Mouse (Mus musculus) induced T-regulatory cell, adult 2 months (primary cell): ENCODE measurements at regions not wholly inside any gene's neighbourhood (a gene's known extent, or its start where the extent isn't known, plus 50 kb on each side); places are given as distances from the start of the nearest gene placed in this dataset.
A peak's percentile ranks its signal among the peaks of the same experiment; 100 is the strongest.

Source experiments
- DNase-seq: peaks from one replicate; pipeline ENCODE4 v3.0.0-alpha.2; 2012; ENCODE audit warnings: low read depth

- no peak for DNase-seq
Observed at GRCm38 (mm10) chr13:53704104-53704503, 231.2 kb upstream of the Msx2 start.

DNA sequence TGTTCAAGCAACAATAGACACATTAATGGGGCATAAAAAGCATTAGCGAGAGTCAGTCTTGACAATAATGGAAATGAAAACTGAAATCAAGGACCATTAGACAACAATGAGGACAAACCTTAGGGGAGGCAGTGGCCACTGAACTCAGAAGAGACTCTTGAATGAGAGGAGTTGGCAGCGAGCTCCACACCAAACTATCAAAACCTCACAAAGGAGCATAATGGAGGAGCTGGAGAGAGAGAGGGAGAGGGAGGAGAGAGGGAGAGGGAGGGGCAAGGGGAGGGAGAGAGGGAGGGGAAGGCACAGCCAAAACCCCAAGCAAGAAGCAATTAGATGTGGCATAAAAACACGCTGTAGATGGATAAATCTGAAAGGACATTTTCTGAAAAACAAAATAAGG is 227.4 kb upstream of the Msx2 start:
- DNase-seq, result no peak

DNA sequence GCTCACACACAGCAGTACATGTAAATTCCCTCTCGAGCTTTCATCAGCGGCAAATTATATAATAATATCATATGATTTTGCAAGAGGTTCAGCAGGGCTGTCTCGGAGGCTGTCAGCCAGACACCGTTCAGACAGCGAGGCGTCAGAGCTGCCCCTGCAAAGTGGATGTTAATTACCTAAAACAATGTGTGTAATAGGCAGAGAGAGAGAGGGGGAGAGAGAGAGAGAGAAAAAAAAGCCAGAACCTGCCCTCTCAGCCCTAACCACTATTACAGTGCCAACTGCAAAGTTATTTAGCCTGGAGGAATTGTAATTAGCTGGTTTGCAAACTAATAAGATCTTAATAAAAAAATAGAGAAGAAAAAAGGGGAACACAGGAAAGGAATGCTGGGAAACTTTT is 225.1 kb upstream of the Msx2 start:
- no peak for DNase-seq

GRCm38 (mm10) chr13:53695385-53695784 is 222.5 kb upstream of the Msx2 start:
- DNase-seq, result no peak

- no peak for DNase-seq
Observed at GRCm38 (mm10) chr13:53688934-53689333, 216.1 kb upstream of the Msx2 start.

DNA sequence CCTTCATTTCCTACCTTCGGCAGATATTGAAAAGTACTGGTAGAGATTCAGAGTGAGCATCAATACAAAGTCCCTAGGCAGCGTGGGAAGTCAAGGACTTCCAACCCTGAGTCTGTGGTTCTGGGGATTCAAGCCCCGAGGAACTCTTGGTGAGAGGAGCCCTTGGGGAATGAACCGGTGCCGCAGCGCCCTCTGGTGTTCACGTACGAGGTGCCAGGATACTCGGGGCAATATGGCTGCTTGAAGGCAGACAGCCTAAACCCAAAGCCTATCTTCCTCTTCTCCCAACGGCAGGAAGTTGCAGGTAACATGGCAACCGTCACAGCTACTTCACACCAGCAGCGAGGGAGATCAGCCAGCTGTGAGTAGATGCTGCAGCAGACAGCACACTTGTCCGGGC is 215.6 kb upstream of the Msx2 start:
- DNase-seq, result peak; percentile 1

DNA sequence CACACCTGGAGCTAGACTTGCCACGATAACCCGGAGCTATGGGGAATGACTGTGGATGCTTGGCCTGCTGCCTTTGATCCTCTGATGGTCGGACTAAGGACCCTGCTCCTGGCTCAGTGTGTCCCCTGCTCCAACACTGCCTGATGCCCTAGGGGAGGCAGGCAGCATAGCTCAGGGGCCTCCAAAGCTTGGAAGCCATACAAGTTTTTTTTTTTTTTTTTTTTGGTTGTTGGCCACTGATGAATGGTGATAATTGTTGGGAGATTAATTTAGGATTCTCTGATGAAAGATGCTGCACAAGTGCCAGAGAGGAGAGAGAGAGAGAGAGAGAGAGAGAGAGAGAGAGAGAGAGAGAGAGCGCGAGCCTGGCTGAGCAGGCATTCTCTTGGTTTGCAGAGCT is 211.6 kb upstream of the Msx2 start:
- no peak for DNase-seq

- no peak for DNase-seq
Observed at GRCm38 (mm10) chr13:53677187-53677586, 204.3 kb upstream of the Msx2 start.

DNA sequence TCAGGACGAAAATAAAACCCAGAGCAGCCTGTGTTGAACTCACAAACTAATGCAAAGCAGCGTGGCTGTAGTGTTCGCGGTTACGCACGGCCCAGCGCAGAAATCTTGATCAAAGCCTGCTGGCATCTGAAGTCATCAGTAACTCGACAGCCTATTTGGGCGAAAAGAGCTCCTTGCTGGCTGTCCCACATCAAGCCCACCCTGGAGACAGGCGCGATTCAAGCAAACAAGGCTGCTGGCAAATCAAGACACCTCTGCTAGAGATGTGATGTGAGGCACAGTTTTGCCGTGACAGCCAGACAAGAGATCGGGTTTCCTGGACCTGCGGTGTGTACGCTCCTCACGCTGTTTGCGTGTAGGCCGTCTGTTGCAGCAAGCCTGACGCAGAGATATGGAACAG is 197.5 kb upstream of the Msx2 start:
- DNase-seq, result no peak

DNA sequence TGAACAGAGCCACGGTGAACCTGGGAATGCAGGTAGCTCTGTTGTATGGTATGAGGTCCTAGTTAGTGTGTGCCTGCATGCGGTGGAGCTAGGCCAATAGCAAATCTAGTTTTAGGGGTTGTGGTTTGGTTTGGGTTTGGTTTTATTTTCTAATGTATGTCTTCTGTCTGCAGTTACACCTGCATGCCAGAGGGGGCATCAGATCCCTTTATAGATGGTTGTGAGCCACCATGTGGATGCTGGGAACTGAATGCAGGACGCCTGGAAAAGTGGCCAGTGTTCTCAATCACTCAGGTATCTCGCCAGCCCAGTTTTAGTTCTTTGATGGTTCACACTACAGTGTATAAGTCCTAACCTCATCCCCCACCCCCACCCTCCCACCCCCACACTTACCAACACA is 194.6 kb upstream of the Msx2 start:
- no peak for DNase-seq

DNA sequence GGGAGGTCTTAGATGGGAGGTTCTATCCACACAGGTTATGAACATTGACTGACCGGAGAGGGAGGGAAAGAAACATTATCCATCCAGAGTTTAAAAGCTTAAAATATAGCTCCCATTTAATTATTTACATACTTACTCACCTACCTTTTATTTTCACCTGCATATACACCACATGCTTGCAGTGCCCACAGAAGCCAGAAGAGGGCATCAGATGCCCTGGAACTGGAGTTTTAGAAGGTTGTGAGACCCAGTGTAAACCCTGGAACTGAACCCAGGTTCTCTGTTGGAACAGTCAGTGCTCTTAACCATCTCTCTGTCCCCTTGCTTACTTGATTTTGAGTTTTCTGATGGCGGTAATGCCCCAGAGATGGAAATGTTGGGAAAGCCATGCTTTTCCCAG is 192.7 kb upstream of the Msx2 start:
- no peak for DNase-seq

GRCm38 (mm10) chr13:53664631-53665230 is 191.9 kb upstream of the Msx2 start:
- DNase-seq, result no peak

- no peak for DNase-seq
Observed at GRCm38 (mm10) chr13:53652826-53653225, 180.0 kb upstream of the Msx2 start.

DNA sequence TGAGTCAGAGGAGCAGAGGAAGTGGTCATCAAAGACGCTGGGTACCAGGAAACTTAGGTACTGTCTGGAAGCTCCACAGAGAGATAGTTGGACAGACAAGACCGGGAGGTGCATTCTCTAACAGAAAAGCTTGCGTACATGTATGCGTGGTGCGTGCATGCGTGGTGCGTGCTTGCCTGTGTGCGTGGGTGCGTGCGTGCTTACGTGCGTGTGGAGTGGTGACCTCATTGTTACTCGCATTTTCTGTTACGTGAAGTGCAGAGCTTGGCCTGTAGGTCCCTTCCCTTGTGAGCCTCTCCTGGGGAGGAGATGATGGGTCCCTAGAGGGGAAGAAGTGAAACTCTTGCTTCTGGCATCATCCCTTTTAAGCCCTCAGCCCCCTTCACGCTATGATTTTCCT is 175.5 kb upstream of the Msx2 start:
- no peak for DNase-seq

DNA sequence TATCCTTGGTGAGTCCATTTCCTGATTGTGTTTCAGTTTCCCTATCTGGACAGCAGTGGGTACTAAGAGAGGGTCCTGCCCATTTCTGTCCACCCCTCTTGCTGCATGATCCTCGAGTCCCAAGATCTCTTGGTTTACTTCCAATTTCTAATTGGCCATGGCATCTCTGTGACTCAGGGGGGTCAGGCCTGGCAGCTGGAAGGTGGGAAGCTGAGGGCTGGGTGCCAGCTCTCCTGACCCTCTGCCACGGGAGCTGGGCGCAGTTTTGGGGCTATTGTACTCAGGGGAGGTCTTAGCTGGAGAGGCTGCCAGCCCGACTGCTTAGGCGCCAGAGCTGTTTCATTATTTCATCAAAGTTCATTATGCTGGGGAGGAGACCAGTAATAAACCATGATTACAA is 169.7 kb upstream of the Msx2 start:
- no peak for DNase-seq

GRCm38 (mm10) chr13:53639584-53639983 is 166.7 kb upstream of the Msx2 start:
- no peak for DNase-seq

DNA sequence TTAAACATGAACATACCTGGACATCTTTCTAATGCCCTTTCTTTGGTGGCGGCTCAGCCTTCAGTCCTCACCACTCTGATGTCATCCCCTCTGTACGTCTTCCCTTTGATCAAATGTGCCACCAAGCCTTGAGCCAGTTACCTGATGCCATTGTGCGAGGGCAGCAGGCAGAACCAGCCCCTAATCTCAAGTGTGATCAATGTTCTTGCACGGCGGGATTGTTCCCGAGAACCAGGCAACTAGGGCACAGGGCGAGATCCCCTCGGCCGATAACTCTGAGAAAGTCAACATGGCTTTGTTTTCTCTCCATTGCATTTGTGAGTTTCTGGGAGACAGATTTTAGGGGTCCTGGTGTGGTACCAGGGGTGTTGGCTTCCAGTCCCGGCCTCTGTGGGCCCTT is 166.2 kb upstream of the Msx2 start:
- DNase-seq, result no peak

DNA sequence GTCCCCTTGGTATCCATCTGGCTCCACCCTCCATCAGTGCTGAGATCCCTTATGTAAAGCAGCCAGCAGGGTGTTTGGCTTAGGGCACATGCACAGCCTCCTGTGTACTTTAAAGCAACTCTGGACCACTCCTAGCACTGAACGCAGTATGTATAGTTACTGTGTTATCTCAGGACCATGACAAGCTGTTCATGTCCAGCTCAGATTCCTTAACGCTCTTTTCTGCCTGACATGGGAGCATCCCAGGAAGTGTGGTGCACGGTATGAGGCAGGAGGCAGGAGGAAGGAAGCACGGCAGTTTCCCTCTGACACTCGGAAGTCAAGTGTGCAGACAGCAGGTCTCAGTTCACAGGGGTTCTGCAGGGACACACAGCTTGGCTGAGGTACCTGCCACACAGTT is 163.1 kb upstream of the Msx2 start:
- no peak for DNase-seq

DNA sequence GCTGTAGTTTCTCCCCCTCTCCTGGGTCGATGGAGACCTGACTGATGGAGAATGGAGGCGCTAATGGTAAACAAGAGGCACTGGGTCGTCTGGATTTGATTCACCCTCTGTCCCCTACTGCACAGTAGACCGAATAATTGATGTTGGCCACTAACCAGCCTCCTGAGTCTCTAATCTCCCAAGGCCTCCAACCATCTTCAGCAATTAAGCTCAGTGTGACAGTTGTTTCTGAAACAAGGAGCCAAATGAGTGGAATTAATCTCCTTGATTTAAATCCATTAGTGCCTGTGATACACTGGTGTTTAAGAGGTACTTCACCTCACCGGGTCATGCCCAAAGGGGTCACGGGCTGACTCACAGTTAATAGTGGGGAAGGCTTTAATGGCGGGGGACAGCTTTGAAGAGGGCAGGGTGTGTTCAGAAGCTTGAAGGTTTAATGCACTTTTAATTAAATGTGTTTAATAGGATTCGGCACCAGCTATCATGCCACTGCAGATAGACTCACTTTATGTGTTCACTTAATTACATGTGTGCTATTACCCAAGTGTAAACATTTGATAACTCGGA is 161.8 kb upstream of the Msx2 start:
- DNase-seq, result no peak

DNA sequence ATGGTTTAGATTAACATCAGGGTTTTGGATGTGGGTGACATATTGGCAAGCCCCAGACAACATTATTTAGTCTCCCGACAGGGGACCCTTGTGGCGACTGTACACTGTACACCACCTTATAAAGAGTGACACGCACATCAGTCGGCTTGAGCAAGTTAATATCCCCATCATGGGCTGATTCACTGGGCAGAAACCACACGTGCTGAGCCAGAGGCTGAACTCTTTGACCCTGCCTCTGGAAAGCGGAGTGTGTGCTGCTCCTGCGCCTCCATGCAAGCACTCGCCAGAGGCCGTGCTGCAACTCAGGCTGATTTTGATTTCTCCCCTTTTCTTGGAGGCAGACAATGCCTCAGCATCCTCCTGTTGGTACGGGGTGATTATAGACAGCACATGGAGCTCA is 125.2 kb upstream of the Msx2 start:
- DNase-seq, result no peak

DNA sequence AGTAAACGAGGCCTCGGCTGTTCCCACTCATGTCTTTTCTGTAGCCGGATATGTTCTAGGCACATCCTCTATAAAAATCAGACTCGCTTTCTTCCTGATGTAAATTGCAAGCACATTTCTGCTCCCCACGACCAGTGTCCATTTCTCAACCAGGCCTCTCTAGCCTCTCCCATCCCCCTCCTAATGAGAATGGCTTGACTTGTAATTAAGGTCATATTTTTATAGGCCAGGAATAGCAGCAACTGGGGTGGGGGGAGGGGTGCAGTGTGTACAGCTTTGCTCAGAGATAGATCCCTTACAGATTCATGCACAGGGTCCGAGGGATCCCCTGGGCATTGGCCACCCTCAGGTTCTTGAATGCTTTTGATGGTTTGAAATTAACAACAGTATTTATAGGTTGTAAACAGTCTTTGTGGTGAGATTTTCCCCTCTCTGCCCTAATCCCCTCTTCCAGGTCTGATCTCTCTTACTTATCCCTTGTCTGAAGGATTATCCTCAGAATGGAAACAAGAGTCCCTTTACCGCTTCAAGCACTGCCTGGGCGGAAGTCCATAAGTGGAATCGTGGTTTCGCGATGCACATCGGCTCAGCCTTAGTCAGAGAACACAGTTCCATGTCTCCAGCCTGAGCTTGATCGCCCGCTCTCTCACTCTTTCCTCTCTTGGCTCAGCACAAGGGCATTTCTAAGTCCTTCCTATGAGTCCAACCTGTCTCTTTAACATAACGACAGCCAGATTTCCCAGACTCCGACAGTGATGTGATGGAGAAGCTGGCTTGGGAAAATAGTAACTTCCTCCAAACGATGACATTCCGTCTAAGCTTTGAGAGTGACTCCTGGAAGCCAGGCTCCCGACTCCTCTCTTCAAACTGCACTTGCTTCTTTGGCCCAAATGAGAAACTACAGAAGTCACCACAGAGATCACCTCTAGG is 124.3 kb upstream of the Msx2 start:
- DNase-seq, result no peak

DNA sequence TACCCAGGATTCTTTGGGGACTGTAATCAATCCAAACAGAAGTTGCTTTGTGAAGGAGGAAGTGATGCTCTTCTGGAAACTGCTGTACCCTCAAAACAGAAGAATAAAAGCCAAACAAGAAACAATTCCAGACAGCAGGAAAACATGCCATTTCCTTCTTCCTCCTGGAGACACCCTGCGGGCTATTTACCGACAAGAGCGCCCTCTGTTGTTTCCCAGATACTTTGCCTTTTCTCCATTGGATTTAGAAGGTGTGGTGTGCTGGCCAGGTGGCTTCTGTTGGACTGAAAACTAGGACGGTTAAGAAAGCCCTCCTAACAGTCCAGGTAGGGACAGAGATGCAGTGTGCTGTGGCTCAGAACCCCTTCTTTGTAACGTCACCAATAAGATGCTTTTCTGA is 119.9 kb upstream of the Msx2 start:
- DNase-seq, result no peak

- DNase-seq, result no peak
Observed at GRCm38 (mm10) chr13:53586771-53587170, 113.9 kb upstream of the Msx2 start.
